Mouse (Mus musculus) lung, postnatal 25 days (tissue): ENCODE measurements around the gene Nek7.

ENCODE experiments used
- DNase-seq: peaks from one replicate; pipeline ENCODE4 v3.0.0; 2022; ENCODE audit warnings: low spot score

Nek7 gene

DNA sequence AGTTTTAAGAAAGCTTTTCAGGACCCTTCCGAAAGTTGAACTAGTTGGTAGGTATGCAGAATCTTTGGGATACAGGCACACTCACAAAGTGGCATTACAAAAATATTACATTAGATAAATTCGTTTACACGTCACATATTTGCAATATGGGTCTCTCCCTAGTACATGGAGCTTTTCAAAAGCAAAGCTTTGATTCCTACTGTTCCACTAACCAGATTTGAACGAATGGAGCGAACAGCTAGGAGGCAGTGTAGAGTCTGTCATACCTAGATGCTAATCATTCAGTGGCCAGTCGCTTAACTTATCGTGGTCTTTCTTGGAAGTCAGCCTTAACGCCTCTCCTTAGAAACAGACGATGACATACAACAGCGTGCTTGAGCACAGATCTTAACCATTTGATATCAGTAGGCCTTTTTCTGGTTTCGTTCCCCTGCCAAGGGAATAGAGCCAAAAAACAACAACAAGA is at the start of gene Nek7:
Nek7 (minus strand) TSS at position 146 of the 466 bp plus-strand sequence.
- DNase-seq, result peak; percentile 76

DNA sequence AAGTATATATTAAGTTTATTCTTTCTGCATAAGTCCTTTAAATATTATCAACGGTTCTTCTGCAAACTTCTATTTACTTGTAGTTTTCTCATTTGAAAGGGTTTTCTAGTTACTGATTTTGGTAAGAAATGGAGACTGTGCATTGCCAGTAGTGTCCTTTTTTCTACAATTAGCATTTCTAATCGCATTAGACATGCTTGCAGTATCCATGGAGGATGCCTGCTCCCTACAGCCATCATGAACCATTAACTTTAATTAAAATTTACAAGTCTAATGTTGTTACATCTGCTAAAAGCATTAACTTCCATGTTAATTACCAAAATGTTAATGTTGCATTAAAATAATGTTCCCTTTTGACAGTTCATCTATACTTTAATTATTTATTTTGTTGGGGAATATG is 42.4 kb upstream of the Nek7 start:
- no peak for DNase-seq

DNA sequence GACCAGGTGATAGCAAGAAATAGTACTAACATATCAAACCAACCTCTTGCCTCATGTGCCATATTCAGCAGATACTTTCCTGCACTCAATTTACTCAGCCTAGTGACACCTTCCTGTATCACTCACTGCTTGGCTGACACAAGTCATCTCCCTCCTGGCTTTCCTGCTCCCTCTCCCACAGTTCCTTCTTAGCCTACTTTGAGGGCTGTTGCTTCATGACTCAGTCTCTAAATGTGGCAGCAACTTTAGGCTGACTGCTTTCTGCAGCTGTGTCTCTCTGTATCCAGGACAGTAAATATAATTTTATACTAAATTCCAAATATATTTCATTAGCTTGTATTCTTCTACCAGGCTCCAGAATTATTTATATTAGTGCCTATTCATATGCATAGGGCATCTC is 34.3 kb upstream of the Nek7 start:
- DNase-seq, result no peak

DNA sequence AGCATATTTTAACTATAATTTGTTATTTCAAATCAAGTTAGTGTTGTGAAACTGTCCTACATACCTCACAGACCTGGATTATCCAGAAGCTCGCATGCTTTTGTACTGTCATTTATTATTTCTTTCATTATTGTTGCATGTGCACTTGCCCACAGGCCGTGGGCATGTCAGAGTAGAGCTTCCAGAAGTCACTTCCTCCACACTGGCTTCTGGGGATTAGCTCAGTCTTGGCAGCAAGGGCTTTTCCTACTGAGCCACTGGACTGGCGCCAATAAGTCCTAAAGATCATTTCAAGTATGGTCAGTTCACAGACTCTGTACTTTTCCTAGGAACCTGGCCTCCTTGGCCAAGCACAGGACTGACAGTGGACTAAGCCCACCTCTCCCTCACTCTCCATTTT is 25.1 kb upstream of the Nek7 start:
- peak; percentile 14 for DNase-seq

DNA sequence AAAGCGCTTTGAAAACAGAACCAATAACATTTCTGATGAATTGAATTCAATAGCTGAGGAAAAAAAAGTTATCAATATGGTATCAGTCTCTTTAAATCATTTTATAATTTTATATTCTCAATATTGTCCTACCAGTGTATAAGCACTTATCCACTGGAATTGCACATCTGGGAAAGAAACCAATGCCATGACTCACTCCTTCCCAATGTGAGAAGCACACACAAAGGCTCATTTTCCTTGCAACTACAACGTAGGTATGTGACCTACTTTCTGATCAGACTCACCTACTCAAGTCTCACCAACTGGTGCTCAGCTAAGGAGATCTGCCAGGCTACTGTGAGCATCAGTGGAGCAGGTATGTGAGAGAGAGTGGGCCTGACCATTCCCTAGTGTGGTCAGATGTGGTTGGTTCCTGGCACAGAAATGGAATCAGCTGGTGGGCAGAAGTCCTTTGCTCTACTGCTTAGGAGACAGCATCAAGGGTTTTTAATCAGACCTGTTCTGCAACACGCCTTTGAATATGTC is 23.4 kb upstream of the Nek7 start:
- no peak for DNase-seq

DNA sequence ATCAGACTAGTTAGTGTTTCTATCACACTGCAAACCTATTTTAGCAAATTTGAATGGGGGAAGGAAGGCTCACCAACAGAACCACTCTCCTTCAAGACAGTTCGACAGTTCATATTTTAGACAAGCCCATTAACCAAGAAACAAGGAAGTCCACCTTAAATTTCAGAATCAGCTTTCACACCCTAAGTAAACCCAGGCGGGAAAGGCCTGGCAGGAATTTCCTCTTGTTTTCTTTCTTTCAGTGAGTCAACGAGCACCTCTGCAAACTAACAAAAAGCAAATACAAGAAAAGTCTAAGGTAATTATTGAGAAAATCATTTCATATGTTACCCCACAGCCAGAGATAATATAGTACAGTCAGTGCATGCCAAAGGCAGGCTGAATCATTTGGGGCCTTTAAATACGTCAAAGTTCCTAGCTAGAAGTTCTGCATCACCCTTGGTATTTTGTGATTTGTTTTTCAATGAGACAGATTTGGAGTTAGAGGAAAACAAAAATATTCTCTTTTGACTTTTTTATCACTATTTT is 21.1 kb upstream of the Nek7 start:
- no peak for DNase-seq

DNA sequence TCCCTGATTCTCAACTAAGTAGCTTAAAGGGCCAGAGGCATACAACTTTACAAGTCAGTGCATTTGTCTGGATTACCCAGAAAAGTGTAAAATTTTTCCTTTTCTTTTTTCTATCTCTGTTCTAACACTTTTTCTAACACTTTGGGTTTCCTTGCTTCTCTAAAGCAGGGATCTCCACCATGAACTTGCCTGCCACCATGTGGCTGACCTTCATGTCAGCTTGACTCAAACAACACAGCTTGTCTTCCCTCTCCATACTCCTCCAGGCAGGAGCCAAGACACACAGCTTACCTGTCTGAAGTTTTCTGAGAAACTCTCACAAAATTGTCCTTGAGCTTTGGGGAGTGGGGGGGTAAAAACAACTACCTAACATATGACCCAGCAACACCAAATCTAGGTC is 17.9 kb upstream of the Nek7 start:
- DNase-seq, result peak; percentile 38

DNA sequence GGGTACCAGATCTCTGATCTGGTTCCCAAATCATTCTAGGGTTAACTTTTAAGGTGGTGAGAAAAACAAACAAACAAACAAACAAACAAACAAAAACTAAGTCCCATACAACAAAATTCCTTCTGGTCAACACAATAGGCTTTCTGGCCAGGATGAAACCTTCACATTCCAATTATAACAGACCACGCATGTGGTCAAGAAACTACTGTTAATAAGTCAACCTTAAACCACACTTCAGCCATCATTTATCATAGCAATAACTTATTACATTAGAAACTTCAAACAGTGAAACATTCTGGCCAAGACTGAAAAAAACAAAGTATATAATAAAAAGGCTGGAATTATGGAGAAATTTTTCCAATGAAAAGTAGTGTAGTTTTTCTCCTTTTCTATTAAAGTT is 14.6 kb upstream of the Nek7 start:
- DNase-seq, result no peak

DNA sequence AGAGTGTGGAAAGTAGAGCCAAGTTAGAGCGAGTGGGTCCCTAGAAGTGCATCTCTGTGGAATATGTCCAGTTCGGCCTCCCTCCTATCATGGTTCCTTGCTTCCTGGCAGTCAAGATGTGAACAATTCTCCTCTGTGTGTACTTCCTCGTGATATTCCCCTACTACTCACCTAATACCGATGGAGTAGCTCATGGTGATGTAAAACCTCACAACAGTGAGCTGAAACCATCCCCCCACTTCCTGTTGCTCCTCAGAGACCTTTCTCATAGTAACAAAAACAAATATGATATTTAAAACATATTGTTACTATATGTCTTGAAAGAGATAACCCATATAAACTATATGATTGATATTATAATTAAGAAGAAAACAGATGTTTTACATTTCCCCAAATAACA is 9.0 kb upstream of the Nek7 start:
- DNase-seq, result no peak

DNA sequence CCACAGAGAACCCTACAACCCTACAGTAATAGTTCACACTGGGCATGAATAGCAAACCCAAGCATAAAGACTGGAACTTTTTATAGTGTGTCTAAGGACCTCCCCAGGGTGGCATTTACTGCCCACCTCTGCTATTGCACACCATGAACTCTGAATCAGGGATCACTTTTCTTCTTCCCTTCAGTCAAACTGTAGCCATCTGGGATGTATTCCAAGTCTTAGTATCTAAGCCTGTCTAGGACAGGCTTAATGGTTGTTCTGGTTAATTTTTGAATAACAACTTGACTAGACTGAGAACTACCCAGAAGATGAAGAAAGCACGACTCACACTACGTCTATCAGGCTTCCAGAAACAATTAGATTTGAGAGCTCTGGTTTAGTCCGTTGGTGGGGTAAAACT is 8.5 kb upstream of the Nek7 start:
- no peak for DNase-seq

DNA sequence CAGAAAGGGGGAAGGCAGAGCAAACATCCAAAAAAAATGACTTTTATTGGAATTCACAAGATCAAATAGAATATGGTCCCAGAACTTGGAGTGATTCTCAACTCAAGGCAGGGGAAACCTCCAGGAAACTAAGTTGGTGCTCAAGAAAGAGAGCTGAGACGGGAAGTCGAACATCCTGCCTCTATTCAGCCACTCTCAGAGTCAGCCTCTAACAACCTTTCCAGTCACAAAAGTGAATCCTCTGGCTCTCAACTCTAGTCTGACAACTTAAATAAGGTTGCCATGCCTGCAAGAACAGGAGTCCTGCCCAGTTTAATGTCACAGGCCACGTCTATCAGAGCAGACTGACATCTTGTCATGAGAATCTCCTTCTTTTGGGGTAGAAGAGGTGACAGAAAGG is 7.9 kb upstream of the Nek7 start:
- DNase-seq, result no peak

DNA sequence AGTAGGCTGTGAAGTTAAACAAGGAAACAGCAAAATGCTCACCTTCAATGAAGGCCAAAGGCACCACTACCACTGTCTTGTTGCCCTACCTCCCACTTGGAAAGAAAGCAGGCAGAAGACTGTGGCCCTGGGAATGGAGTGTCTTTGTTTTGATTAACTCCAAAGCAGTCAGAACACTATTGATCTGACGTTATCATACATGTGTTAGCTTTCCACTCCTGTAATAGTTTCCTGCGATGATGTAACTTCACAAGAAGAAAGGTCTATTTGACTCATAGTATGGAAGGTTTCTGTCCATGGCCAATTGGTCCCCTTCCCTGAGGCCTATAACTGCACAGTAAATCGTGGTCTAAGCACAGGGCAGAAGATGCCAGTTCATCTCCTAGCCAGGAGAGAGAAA is 6.3 kb upstream of the Nek7 start:
- no peak for DNase-seq

DNA sequence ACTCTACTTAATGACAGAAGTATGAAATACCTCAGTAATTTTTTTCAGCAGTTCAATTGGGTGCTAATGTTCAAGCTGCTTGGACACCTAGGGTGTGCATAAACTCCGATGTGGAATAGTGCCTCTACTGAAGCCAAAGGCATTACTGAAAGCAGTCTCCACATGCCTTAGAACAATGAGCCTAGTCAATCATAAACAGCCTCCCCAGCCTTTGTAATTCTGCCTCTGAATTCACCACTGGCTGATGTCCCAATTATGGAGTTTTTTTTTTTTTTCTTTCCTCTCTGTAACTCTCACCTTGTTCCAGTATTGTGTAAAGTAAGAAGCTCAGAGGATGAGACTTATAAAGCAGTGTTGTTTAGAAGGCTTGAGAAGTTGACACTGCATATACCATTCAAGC is 3.9 kb upstream of the Nek7 start:
- DNase-seq, result no peak

DNA sequence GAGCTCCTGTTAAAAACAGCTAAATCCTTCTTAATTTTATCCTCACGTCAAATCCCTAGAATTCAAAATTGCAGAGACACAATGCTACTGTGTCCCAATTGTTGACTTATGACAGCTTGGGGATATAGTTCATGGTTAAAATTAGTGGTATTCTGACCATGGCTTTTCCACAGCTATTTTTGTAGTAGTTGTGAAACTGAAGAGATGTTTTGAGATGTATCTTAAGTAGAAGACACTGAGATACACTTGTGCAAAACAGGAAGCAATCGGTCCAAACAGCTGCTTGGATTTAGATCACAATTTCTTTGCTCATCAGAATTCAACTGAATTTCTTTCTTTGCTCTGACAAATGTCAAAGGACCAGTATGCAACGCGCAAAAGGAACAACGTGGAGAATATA is 2.9 kb upstream of the Nek7 start:
- DNase-seq, result no peak

DNA sequence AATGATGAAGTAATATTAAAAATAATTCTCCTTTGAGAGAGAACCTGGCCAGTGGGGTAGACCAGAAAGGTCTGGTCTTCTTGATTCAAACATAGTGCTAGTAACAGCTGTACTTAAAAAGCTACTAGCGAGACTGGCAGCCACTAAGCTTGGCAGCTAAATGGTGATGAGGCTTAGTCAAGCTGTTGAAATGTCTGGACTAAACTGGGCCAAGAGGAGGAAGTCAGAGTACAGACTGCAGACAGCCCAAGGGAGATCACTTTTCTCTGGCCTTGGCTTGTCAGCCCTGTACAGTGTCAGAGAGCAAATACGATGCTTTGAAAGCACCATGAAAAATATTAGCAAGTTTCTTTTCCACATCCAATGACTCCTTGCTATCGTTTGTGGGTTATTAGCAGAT is 2.5 kb upstream of the Nek7 start:
- DNase-seq, result peak; percentile 28

DNA sequence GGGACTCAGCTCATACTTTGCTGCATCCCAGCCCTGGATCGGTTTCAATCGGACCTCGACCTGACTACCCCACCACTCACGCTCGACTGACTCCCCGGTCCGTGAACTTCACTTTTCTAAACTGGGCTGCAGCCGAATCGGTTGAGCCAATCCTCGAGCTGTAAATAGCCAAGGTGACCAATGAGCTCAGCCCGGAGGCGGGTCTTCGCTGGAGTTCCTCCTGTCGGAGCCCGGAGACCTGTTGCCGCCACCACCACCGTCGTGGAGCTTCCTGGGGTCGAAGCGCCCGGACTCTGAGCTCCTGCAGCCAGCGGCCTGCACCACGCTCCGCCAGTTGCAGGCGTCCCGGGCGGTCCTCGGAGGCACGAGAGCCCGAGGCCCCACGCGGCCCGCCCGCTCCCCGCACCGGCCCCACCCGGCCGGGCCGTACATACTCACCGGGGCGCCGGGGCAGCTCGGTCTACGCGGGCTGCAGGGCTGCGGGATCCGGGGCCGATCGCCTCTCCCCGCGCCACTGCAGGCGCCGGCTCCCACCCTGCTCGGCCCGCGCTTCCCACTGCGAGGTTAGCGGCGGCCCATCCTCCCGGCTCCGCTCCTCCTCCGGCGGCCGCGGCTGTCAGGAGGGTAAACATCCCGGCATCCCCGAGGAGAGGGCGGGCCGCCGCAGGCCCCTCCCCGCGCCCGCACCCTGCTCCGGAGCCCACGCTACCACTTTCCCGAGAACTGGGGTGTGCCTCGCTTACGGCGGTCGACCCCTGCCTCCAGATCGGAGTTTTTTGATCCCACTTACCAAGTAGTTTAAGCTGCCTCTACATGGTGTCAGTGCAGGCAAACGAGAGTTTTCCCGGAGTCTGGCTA is 598 bp downstream of the Nek7 start:
- DNase-seq, result peak; percentile 98

DNA sequence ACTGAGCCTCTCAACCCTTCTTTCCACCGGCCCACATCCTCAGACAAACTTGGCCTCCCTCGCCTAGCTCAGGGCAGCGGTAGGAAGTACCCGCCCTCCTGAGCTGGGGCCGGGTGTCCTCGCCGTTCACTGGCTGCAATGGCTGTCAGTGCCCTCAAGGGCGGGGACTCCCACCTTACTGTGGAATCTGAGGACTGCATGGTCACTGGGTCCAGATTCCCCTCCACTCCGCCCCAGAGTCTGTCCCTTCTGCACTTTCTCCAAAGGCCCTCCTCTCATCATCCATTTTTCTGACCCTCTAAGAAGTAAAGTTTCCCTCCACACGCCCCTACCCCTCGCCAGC is 2.0 kb downstream of the Nek7 start:
- peak; percentile 93 for DNase-seq

DNA sequence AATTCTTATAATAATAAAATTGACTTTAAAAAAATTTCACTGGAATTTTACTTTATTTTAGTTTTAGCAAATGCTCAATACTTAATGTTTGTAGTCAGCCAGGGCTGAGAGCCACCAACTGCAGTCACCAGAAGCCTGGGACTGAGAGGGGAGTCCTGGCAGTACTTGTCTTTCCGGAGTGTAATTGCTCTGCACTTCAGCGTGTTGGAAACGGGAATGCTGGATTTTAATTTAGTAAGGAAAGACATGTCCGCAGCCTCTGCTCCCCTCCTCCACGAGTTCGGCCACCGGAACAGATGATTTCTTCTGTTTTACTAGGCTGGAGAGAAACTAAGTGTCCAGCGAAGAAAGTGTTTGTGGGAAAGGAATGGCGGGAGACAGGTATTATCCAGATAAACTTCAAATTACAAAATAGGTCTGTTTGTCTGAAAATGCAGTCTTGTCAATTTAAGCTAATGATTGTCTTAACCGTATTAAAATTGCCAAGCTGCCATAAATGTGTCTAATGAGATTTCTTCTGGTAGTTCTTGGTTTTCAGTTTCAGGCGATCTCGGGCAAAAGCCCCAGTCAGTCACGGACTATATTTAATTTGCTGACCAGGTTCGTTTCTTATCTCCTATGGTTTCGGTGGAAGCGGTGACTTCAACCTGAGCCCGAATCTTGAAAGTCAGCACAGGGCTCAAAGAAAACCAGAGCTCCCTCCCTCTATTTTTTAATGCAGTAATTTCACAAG is 2.5 kb downstream of the Nek7 start:
- DNase-seq, result no peak

DNA sequence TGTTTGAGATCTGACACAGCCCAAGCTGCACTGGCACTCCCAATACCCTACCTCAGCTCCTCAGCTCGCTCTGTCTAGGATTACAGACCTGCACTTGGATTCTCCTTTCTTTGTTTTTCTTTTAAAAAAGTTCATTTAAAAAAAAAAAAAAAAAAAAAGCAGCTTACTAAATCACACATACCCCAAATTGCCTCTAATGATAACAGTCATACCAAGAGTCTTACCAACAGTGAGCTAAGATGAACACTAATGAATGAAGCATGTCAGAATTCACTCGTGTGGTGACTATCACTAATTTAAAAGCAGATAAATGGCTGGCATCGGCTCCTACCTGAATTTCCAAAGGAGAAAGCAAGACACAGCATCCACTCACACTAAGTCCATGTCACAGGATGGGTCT is 4.6 kb downstream of the Nek7 start:
- no peak for DNase-seq

DNA sequence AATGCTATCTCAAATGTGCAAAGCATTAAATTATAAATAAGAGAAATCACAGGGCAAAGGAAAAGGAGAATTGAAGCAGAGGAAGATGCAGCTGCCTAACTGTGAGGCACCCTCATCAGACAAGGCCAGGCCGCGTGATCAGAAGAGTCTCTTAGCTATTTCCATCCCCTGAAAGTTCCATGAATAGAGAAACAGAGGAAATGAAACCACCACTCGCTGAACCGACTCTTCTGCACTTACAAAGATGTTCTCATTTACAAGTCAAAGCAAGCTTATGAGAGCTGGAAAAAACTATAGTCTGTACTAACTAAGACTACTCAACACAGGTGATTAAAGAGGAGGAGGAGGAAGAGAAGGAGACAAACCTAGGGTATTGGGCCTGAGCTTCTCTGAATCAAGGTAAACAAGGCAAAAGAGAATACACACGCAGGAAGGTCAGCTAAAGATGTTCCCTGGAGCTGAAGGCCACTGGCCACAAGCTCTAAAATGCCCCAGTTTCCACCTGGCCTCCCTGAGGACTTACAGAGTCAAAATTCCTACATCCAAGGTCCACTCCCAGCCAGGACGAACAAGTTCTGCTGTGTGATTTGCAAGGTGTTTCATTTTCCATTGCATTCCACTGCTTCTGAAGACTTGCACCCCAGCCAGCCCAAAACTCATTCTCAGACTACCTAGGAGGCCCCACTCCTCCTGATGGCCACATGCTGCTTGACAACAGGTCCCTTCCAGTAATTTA is 5.2 kb downstream of the Nek7 start:
- no peak for DNase-seq

DNA sequence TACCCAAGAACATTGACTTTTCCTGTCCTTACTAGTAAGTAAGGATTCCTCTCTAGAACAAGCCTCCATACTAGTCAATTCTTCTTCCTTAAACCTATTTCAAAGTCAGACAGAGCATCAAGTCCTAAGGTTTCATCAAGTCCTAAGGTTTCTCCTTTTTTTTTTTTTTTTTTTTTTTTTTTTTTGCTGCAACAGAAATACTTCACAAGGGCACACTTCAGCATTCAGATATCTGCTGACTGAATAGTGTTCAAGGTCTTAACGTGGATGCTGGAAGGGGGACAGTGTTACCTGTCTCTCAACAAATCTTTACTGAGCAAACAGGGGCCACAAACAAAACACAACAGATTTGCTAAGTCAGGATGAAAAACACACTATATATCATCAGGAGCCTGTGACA is 7.8 kb downstream of the Nek7 start:
- no peak for DNase-seq

DNA sequence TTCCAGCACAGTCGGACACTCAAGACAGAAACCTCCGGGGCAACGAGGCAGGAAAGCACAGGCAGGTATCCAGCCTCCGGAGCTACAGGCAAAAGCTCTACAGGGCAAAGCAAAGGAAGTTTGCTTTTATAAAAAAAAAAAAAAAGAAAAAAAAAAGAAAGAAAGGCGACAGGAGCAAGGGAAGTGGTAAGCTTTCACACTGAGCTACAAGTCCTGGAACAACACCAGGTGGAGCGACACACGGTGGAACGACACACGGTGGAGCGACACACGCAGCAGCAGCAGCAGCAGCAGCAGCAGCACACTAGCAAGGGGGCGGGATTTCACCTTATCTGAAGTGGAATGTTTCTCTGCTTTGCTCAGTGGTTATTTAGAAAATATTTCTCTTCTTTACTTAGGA is 10.8 kb downstream of the Nek7 start:
- DNase-seq, result no peak
